Mouse (Mus musculus) ES-Bruce4 (cell line): ENCODE measurements at regions not wholly inside any gene's neighbourhood (a gene's known extent, or its start where the extent isn't known, plus 50 kb on each side); places are given as distances from the start of the nearest gene placed in this dataset.

ENCODE experiments used
- CTCF ChIP-seq: IDR thresholded peaks from one replicate; pipeline ENCODE4 v1.8.1; 2011; ENCODE audit warnings: low read depth, low read length
- EP300 ChIP-seq: IDR thresholded peaks from 2 replicates; pipeline ENCODE4 v1.6.1; 2011; ENCODE audit warnings: low read depth, low read length; ENCODE audit not compliant: insufficient read depth
- POLR2A ChIP-seq: IDR thresholded peaks from one replicate; pipeline ENCODE4 v1.8.1; 2011; ENCODE audit warnings: low read length; ENCODE audit not compliant: insufficient read depth

DNA sequence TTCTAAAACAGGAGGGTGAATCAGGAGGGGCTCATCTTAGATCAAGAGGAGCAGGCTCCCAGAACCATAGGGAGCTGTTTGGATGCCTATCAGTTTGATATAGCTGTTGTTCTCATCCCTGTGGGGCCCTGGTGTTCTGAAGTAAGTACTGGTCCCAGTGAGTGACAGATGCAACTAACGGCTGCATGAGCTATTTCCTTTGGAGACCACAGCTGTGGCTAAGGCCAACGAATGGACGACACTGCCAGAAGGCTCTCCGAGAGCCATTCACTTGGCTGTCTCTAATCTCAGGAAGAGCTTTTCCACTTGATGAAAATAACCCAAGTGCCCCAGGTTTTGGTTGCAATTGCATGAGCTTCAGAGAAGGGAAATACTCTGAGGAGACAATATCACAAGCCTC is 386.8 kb downstream of the Bcl11a start:
- no peak for TF ChIP-seq CTCF
- no peak for TF ChIP-seq POLR2A
- TF ChIP-seq EP300 = no peak
